Mouse (Mus musculus): ENCODE measurements around the gene Olfm3. TPM values are rescaled to one million over a fixed set of nuclear protein-coding genes. Genes with fewer than 3 reads are reported as not detected.

Olfm3 gene
- total and polyA plus RNA-seq, 3 experiments, result under 0.01 TPM; not detected in 2

DNA sequence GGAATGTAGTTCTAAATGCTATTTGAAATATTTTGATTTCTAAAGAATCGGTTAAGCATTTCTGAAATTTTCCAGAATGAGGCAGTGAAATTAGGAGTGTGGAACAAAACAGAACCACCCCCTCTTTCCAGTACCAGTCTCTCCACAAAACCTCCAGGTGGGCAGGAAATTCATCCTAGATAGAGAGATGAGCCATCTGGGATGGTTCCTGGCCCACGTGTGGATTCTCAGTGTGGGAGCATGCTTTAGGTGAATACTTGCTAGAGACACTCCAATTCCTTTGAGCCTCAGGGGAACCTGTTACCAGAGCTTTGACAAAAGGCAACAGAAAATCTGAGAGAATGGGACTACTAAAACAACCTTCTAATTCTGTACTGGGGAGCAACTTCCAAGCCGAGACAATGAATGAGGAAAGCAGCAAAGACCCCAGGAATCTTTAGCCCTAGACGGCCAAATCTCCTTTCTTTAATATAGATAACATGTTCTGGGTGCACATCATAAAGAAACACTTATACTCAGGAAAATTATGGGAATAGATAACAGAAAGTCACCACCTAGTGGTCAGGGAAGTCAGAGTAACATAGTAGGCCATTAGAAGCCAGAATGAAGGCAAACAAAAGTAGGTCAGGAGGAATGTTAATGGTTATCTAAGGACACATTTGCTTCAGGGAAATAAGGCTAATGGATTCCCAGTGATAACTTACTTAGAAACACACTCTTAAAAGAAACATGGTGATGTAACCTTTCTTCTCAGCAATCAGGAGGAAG lies 58.6 kb downstream of the Olfm3 start:
- no peak for ATAC-seq (ENCODE audit: extremely low read depth, insufficient number of reproducible peaks, low FRiP score, poor library complexity, severe bottlenecking)
- no peaks in the 10 kb centered on the region for H3K4me1 ChIP-seq (ENCODE audit: insufficient read depth, low read depth, low read length)
- no peaks in the 10 kb centered on the region for H3K27me3 ChIP-seq (ENCODE audit: insufficient read depth, low read length)
- no peak overlapping the region for H3K4me3 ChIP-seq (ENCODE audit: low read depth, low read length)
- no peaks in the 10 kb centered on the region for H3K9me3 ChIP-seq (replicated peaks)
- no peak for DNase-seq (ENCODE audit: low spot score)
- no peaks in the 10 kb centered on the region for H3K36me3 ChIP-seq (replicated peaks)
- TF ChIP-seq GATA1 (IDR thresholded peaks at IDR 0.05; ENCODE audit: borderline replicate concordance, low read length), result no peak
- no peak for TF ChIP-seq CTCF (IDR thresholded peaks at IDR 0.05; ENCODE audit: low read depth, low read length)
- TF ChIP-seq GATA2 (IDR thresholded peaks at IDR 0.05; ENCODE audit: borderline replicate concordance, low read depth, low read length), result no peak

DNA sequence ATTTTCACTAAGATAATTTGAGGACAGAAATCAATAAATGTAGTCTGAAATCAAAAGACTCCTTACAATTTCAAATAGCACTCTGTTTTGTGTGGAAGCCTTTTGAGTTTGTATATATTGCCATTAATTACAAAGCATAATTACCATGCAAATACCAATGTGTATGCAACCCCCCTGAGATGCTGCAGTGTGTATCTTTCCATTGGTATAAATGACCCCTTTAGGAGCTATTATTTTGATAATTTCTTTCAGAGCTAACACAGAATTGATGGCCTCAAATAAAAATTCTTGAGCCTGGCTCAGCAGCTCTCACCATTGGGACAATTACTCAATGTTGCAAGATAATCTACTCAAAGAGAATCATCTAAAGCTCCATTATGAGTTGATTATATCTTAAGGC lies 67.3 kb downstream of the Olfm3 start:
- H3K4me1 ChIP-seq (ENCODE audit: insufficient read depth, low read depth, low read length), result no peaks in the 10 kb centered on the region
- H3K36me3 ChIP-seq (replicated peaks), result no peaks in the 10 kb centered on the region
- no peak for ATAC-seq (ENCODE audit: extremely low read depth, insufficient number of reproducible peaks, low FRiP score, poor library complexity, severe bottlenecking)
- H3K4me3 ChIP-seq (ENCODE audit: low read depth, low read length), result no peak overlapping the region
- TF ChIP-seq CTCF (IDR thresholded peaks at IDR 0.05; ENCODE audit: low read depth, low read length), result no peak
- TF ChIP-seq TAL1 (conservative IDR thresholded peaks at IDR 0.05; ENCODE audit: low read depth, low read length), result no peak
- no peak for TF ChIP-seq GATA2 (IDR thresholded peaks at IDR 0.05; ENCODE audit: borderline replicate concordance, low read depth, low read length)
- TF ChIP-seq GATA1 (IDR thresholded peaks at IDR 0.05; ENCODE audit: borderline replicate concordance, low read length), result no peak
- TF ChIP-seq POLR2AphosphoS5 (IDR thresholded peaks at IDR 0.05; ENCODE audit: insufficient replicate concordance, low read depth, low read length), result no peak
- no peaks in the 10 kb centered on the region for H3K27me3 ChIP-seq (ENCODE audit: insufficient read depth, low read length)
- H3K9me3 ChIP-seq (replicated peaks), result no peaks in the 10 kb centered on the region
- no peak for DNase-seq (ENCODE audit: low spot score)

DNA sequence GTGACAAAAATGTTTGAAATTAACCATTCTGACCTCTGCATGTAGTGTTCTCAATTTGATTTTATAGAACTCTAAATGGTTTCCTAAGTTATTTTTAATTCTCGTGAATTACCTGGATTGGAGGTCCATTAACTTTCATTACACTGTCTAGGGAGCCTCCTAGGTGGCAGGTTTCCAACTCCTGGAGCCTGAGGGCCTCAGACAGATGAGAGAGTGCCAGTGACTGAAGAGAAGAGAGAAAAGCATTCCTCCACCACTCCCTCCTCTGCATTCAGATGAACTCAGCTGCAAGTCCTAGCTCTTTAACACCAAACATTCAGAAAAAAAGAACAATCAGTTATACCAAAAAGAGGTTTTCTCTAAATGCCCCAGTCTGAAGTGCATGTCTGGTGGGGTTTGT lies 68.6 kb downstream of the Olfm3 start:
- H3K9me3 ChIP-seq (replicated peaks), result no peaks in the 10 kb centered on the region
- ATAC-seq (ENCODE audit: extremely low read depth, insufficient number of reproducible peaks, low FRiP score, poor library complexity, severe bottlenecking) (no peak), DNase-seq (ENCODE audit: low spot score) (no peak)
- no peaks in the 10 kb centered on the region for H3K27me3 ChIP-seq (ENCODE audit: insufficient read depth, low read length)
- no peaks in the 10 kb centered on the region for H3K4me1 ChIP-seq (ENCODE audit: insufficient read depth, low read depth, low read length)
- no peak overlapping the region for H3K4me3 ChIP-seq (ENCODE audit: low read depth, low read length)
- TF ChIP-seq TAL1 (conservative IDR thresholded peaks at IDR 0.05; ENCODE audit: low read depth, low read length), result no peak
- no peaks in the 10 kb centered on the region for H3K36me3 ChIP-seq (replicated peaks)

DNA sequence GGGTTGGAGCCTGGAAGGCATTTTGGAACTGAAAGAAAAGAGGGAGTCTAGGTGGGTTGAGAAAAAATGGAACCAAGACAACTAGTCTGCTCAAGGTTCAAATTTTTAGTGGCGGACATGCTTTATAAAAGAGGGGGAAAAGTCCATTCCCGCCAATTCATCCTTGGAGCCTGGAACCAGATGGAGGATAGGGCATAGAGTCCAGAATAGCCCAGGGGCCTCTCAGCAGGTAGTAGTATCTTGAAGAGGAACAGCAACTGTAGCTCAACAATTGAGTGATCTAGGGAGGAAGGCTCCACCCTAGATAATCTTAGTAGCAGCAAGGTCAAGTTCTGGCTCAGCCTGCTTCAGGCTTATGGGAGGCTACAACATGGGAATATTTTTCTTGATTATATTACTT lies 87.0 kb downstream of the Olfm3 start:
- H3K4me3 ChIP-seq (ENCODE audit: low read depth, low read length), result no peak overlapping the region
- no peak for DNase-seq (ENCODE audit: low spot score)
- H3K4me1 ChIP-seq (ENCODE audit: insufficient read depth, low read depth, low read length), result no peaks in the 10 kb centered on the region
- H3K9me3 ChIP-seq (replicated peaks), result 0 out of 2 replicates have a peak, but pooled peaks cover 2% of the 10 kb centered on the region
- TF ChIP-seq POLR2AphosphoS5 (IDR thresholded peaks at IDR 0.05; ENCODE audit: insufficient replicate concordance, low read depth, low read length) (no peak), GATA1 (IDR thresholded peaks at IDR 0.05; ENCODE audit: borderline replicate concordance, low read length) (no peak), CTCF (IDR thresholded peaks at IDR 0.05; ENCODE audit: low read depth, low read length) (no peak), TAL1 (conservative IDR thresholded peaks at IDR 0.05; ENCODE audit: low read depth, low read length) (no peak), GATA2 (IDR thresholded peaks at IDR 0.05; ENCODE audit: borderline replicate concordance, low read depth, low read length) (no peak)
- H3K36me3 ChIP-seq (replicated peaks), result no peaks in the 10 kb centered on the region
- H3K27me3 ChIP-seq (ENCODE audit: insufficient read depth, low read length), result no peaks in the 10 kb centered on the region
- no peak for ATAC-seq (ENCODE audit: extremely low read depth, insufficient number of reproducible peaks, low FRiP score, poor library complexity, severe bottlenecking)

DNA sequence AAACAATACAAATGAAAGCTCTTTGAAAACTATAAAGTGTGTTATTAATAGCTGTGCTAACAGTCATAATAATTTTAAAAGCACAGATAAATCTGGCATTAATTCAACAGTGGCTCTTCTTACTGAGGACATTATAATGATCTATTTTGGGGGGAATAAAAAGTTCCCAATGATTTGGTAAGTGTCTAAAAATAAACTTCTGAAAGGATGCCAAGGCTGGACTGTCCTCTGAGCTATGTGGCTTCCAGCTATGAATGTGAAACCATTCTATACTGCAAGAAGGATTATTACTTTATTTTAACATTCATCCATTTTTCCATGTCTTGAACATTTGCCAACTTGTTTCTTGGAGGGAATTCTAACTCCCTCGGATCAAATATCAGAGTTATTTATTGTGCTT lies 92.1 kb downstream of the Olfm3 start:
- H3K4me1 ChIP-seq (ENCODE audit: insufficient read depth, low read depth, low read length), result no peaks in the 10 kb centered on the region
- ATAC-seq (ENCODE audit: extremely low read depth, insufficient number of reproducible peaks, low FRiP score, poor library complexity, severe bottlenecking), result no peak
- no peak for TF ChIP-seq POLR2AphosphoS5 (IDR thresholded peaks at IDR 0.05; ENCODE audit: insufficient replicate concordance, low read depth, low read length)
- TF ChIP-seq CTCF (IDR thresholded peaks at IDR 0.05; ENCODE audit: low read depth, low read length), result no peak
- TF ChIP-seq GATA1 (IDR thresholded peaks at IDR 0.05; ENCODE audit: borderline replicate concordance, low read length), result no peak
- TF ChIP-seq TAL1 (conservative IDR thresholded peaks at IDR 0.05; ENCODE audit: low read depth, low read length), result no peak
- TF ChIP-seq GATA2 (IDR thresholded peaks at IDR 0.05; ENCODE audit: borderline replicate concordance, low read depth, low read length), result no peak

DNA sequence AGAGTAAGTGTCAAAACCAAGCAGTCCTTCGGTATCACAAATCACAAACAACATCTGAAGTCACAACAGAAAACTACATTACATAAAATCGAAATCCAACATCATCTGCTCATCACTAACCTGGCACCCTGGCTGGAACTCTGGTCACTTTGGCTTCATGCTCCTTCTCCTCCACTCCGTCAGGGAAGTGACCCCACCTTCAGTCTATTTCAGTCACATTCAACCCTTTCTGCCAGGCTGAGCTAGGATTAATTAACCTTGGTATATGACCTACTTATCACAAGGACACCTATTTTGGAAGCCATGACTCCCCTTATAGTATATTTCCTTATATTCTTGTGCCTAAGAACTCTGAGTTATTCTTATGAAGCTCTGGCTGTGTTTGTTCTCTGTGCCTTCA lies 123.7 kb downstream of the Olfm3 start:
- ATAC-seq (ENCODE audit: extremely low read depth, insufficient number of reproducible peaks, low FRiP score, poor library complexity, severe bottlenecking) (no peak), DNase-seq (ENCODE audit: low spot score) (no peak)
- Histone ChIP-seq H3K9me3 (replicated peaks) (no peaks in the 10 kb centered on the region), H3K27me3 (ENCODE audit: insufficient read depth, low read length) (no peaks in the 10 kb centered on the region), H3K36me3 (replicated peaks) (no peaks in the 10 kb centered on the region), H3K4me1 (ENCODE audit: insufficient read depth, low read depth, low read length) (no peaks in the 10 kb centered on the region), H3K4me3 (ENCODE audit: low read depth, low read length) (no peak overlapping the region)
- TF ChIP-seq POLR2AphosphoS5 (IDR thresholded peaks at IDR 0.05; ENCODE audit: insufficient replicate concordance, low read depth, low read length) (no peak), GATA2 (IDR thresholded peaks at IDR 0.05; ENCODE audit: borderline replicate concordance, low read depth, low read length) (no peak), GATA1 (IDR thresholded peaks at IDR 0.05; ENCODE audit: borderline replicate concordance, low read length) (no peak), TAL1 (conservative IDR thresholded peaks at IDR 0.05; ENCODE audit: low read depth, low read length) (no peak), CTCF (IDR thresholded peaks at IDR 0.05; ENCODE audit: low read depth, low read length) (no peak)

More for the DNA sequence above, 92.1 kb downstream of the Olfm3 start:
- DNase-seq (ENCODE audit: low spot score), result no peak
- Histone ChIP-seq H3K27me3 (ENCODE audit: insufficient read depth, low read length) (no peaks in the 10 kb centered on the region), H3K36me3 (replicated peaks) (no peaks in the 10 kb centered on the region), H3K4me3 (ENCODE audit: low read depth, low read length) (no peak overlapping the region), H3K9me3 (replicated peaks) (0 out of 2 replicates have a peak, but pooled peaks cover 2% of the 10 kb centered on the region)
